Mouse (Mus musculus): ENCODE data around the gene Pdzd8. TPM values are rescaled to one million over a fixed set of nuclear protein-coding genes. Genes with fewer than 3 reads are reported as not detected.

Gene Pdzd8
- polyA plus RNA-seq, 1 experiment from 2014 or later, result 12.6 TPM

- Histone ChIP-seq H3K36me3 (ENCODE audit: control insufficient read depth, insufficient read depth, low read length) (no peaks in the 10 kb centered on the region), H3K9ac (ENCODE audit: low read length) (no peak overlapping the region), H3K27me3 (ENCODE audit: control insufficient read depth, insufficient read depth, low read length) (peaks cover 5% of the 10 kb centered on the region), H3K4me1 (ENCODE audit: control insufficient read depth in 2 of 2, insufficient read depth in 2 of 2, low read length in 2 of 2) (peaks cover 5 to 9% of the 10 kb centered on the region in 2 experiments; a peak in 2 of 4 replicates), H3K4me2 (ENCODE audit: low read length) (peak overlapping the region; percentile 21; the same call in 1 of the 2 replicates), H3K9me3 (ENCODE audit: control insufficient read depth, low read length) (no peaks in the 10 kb centered on the region), H3K4me3 (ENCODE audit: control insufficient read depth in 1 of 2, insufficient read depth in 1 of 2, low read depth in 1 of 2, low read length in 2 of 2) (no peak overlapping the region), H3K27ac (replicated peaks in 1 of 2; ENCODE audit: control insufficient read depth in 1 of 2, insufficient read depth in 1 of 2, low read depth in 2 of 2, low read length in 2 of 2) (peak overlapping the region; percentile 19 to 64)
- no peak for ATAC-seq (ENCODE audit: insufficient number of reproducible peaks, insufficient read depth, low FRiP score, low read depth)
- WGBS, result 9% methylated on average over 5 of the region's 5 CpGs
Observed at GRCm38 (mm10) chr19:59267417-59267963, 78.1 kb downstream of the Pdzd8 start.

GRCm38 (mm10) chr19:59265907-59266306 lies 79.7 kb downstream of the Pdzd8 start:
- Histone ChIP-seq H3K4me1 (ENCODE audit: control insufficient read depth in 2 of 2, insufficient read depth in 2 of 2, low read length in 2 of 2) (peaks cover 7 to 16% of the 10 kb centered on the region in 2 experiments; a peak in 3 of 4 replicates), H3K27ac (replicated peaks in 1 of 2; ENCODE audit: control insufficient read depth in 1 of 2, insufficient read depth in 1 of 2, low read depth in 2 of 2, low read length in 2 of 2) (no peak overlapping the region), H3K4me3 (ENCODE audit: control insufficient read depth in 1 of 2, insufficient read depth in 1 of 2, low read depth in 1 of 2, low read length in 2 of 2) (no peak overlapping the region), H3K36me3 (ENCODE audit: control insufficient read depth, insufficient read depth, low read length) (no peaks in the 10 kb centered on the region), H3K9me3 (ENCODE audit: control insufficient read depth, low read length) (no peaks in the 10 kb centered on the region), H3K27me3 (ENCODE audit: control insufficient read depth, insufficient read depth, low read length) (peaks cover 18% of the 10 kb centered on the region), H3K9ac (ENCODE audit: low read length) (no peak overlapping the region), H3K4me2 (ENCODE audit: low read length) (no peak overlapping the region)
- ATAC-seq (ENCODE audit: insufficient number of reproducible peaks, insufficient read depth, low FRiP score, low read depth), result no peak
- WGBS, result 75% methylated on average over 6 of the region's 6 CpGs

- H3K9me3 ChIP-seq (ENCODE audit: control insufficient read depth, low read length), result no peaks in the 10 kb centered on the region
- no peak overlapping the region for H3K4me2 ChIP-seq (ENCODE audit: low read length)
- H3K27ac ChIP-seq (replicated peaks in 1 of 2; ENCODE audit: control insufficient read depth in 1 of 2, insufficient read depth in 1 of 2, low read depth in 2 of 2, low read length in 2 of 2), result no peak overlapping the region
- H3K4me3 ChIP-seq (ENCODE audit: control insufficient read depth in 1 of 2, insufficient read depth in 1 of 2, low read depth in 1 of 2, low read length in 2 of 2), result no peak overlapping the region
- peaks cover 14 to 21% of the 10 kb centered on the region in 2 experiments for H3K4me1 ChIP-seq (ENCODE audit: control insufficient read depth in 2 of 2, insufficient read depth in 2 of 2, low read length in 2 of 2)
- no peak for ATAC-seq (ENCODE audit: insufficient number of reproducible peaks, insufficient read depth, low FRiP score, low read depth)
- 82% methylated on average over 9 of the region's 9 CpGs for WGBS
- H3K27me3 ChIP-seq (ENCODE audit: control insufficient read depth, insufficient read depth, low read length), result peaks cover 18% of the 10 kb centered on the region
- H3K36me3 ChIP-seq (ENCODE audit: control insufficient read depth, insufficient read depth, low read length), result no peaks in the 10 kb centered on the region
- no peak overlapping the region for H3K9ac ChIP-seq (ENCODE audit: low read length)
Observed at GRCm38 (mm10) chr19:59264838-59265532, 80.6 kb downstream of the Pdzd8 start.

- Histone ChIP-seq H3K9ac (ENCODE audit: low read length) (no peak overlapping the region), H3K36me3 (ENCODE audit: control insufficient read depth, insufficient read depth, low read length) (no peaks in the 10 kb centered on the region), H3K27me3 (ENCODE audit: control insufficient read depth, insufficient read depth, low read length) (peaks cover 21% of the 10 kb centered on the region), H3K4me3 (ENCODE audit: control insufficient read depth in 1 of 2, insufficient read depth in 1 of 2, low read depth in 1 of 2, low read length in 2 of 2) (no peak overlapping the region), H3K27ac (replicated peaks in 1 of 2; ENCODE audit: control insufficient read depth in 1 of 2, insufficient read depth in 1 of 2, low read depth in 2 of 2, low read length in 2 of 2) (no peak overlapping the region), H3K9me3 (ENCODE audit: control insufficient read depth, low read length) (no peaks in the 10 kb centered on the region), H3K4me2 (ENCODE audit: low read length) (no peak overlapping the region), H3K4me1 (ENCODE audit: control insufficient read depth in 2 of 2, insufficient read depth in 2 of 2, low read length in 2 of 2) (peaks cover 12 to 21% of the 10 kb centered on the region in 2 experiments)
- no peak for ATAC-seq (ENCODE audit: insufficient number of reproducible peaks, insufficient read depth, low FRiP score, low read depth)
- 82% methylated on average over 9 of the region's 9 CpGs for WGBS
Observed at GRCm38 (mm10) chr19:59263171-59263570, 82.4 kb downstream of the Pdzd8 start.

GRCm38 (mm10) chr19:59261604-59262003 lies 84.0 kb downstream of the Pdzd8 start:
- H3K9ac ChIP-seq (ENCODE audit: low read length), result no peak overlapping the region
- peaks cover 5% of the 10 kb centered on the region; the same call in 1 of the 2 replicates for H3K9me3 ChIP-seq (ENCODE audit: control insufficient read depth, low read length)
- 36% methylated on average over 7 of the region's 7 CpGs for WGBS
- no peaks in the 10 kb centered on the region for H3K36me3 ChIP-seq (ENCODE audit: control insufficient read depth, insufficient read depth, low read length)
- peak; percentile 36; the same call in 1 of the 2 replicates for ATAC-seq (ENCODE audit: insufficient number of reproducible peaks, insufficient read depth, low FRiP score, low read depth)
- peaks cover 21% of the 10 kb centered on the region for H3K27me3 ChIP-seq (ENCODE audit: control insufficient read depth, insufficient read depth, low read length)
- 0 out of 4 replicates have a peak overlapping the region, but pooled peaks of 1 of the 2 experiments have one; percentile 2 for H3K27ac ChIP-seq (replicated peaks in 1 of 2; ENCODE audit: control insufficient read depth in 1 of 2, insufficient read depth in 1 of 2, low read depth in 2 of 2, low read length in 2 of 2)
- peak overlapping the region; percentile 76 for H3K4me2 ChIP-seq (ENCODE audit: low read length)
- H3K4me3 ChIP-seq (ENCODE audit: control insufficient read depth in 1 of 2, insufficient read depth in 1 of 2, low read depth in 1 of 2, low read length in 2 of 2), result peak overlapping the region; percentile 39 to 45
- peaks cover 9 to 12% of the 10 kb centered on the region in 2 experiments for H3K4me1 ChIP-seq (ENCODE audit: control insufficient read depth in 2 of 2, insufficient read depth in 2 of 2, low read length in 2 of 2)

GRCm38 (mm10) chr19:59260718-59261442 lies 84.7 kb downstream of the Pdzd8 start, which contains the start of gene Slc18a2:
Gene Slc18a2 (plus strand): TSS chr19:59260896.
- H3K27me3 ChIP-seq (ENCODE audit: control insufficient read depth, insufficient read depth, low read length), result peaks cover 21% of the 10 kb centered on the region
- no peaks in the 10 kb centered on the region for H3K36me3 ChIP-seq (ENCODE audit: control insufficient read depth, insufficient read depth, low read length)
- peak within 1 kb of the TSS; percentile 39 to 45 for H3K4me3 ChIP-seq (ENCODE audit: control insufficient read depth in 1 of 2, insufficient read depth in 1 of 2, low read depth in 1 of 2, low read length in 2 of 2)
- peaks cover 6% of the 10 kb centered on the region; the same call in 1 of the 2 replicates for H3K9me3 ChIP-seq (ENCODE audit: control insufficient read depth, low read length)
- 0 out of 4 replicates have a peak within 1 kb of the TSS, but pooled peaks of 1 of the 2 experiments have one; percentile 2 for H3K27ac ChIP-seq (replicated peaks in 1 of 2; ENCODE audit: control insufficient read depth in 1 of 2, insufficient read depth in 1 of 2, low read depth in 2 of 2, low read length in 2 of 2)
- WGBS, result under 1% methylated on average over 55 of the region's 55 CpGs
- H3K4me2 ChIP-seq (ENCODE audit: low read length), result peak within 1 kb of the TSS; percentile 76
- H3K4me1 ChIP-seq (ENCODE audit: control insufficient read depth in 2 of 2, insufficient read depth in 2 of 2, low read length in 2 of 2), result peaks cover 9 to 12% of the 10 kb centered on the region in 2 experiments
- ATAC-seq (ENCODE audit: insufficient number of reproducible peaks, insufficient read depth, low FRiP score, low read depth), result peak; percentile 79
- peak within 1 kb of the TSS; percentile 54 for H3K9ac ChIP-seq (ENCODE audit: low read length)

- no peak overlapping the region for H3K9ac ChIP-seq (ENCODE audit: low read length)
- no peak overlapping the region for H3K27ac ChIP-seq (replicated peaks in 1 of 2; ENCODE audit: control insufficient read depth in 1 of 2, insufficient read depth in 1 of 2, low read depth in 2 of 2, low read length in 2 of 2)
- 34% methylated on average over 5 of the region's 5 CpGs for WGBS
- no peak overlapping the region for H3K4me2 ChIP-seq (ENCODE audit: low read length)
- peaks cover 9 to 12% of the 10 kb centered on the region in 2 experiments for H3K4me1 ChIP-seq (ENCODE audit: control insufficient read depth in 2 of 2, insufficient read depth in 2 of 2, low read length in 2 of 2)
- H3K27me3 ChIP-seq (ENCODE audit: control insufficient read depth, insufficient read depth, low read length), result peaks cover 21% of the 10 kb centered on the region
- H3K9me3 ChIP-seq (ENCODE audit: control insufficient read depth, low read length), result peaks cover 6% of the 10 kb centered on the region; the same call in 1 of the 2 replicates
- ATAC-seq (ENCODE audit: insufficient number of reproducible peaks, insufficient read depth, low FRiP score, low read depth), result no peak
- H3K4me3 ChIP-seq (ENCODE audit: control insufficient read depth in 1 of 2, insufficient read depth in 1 of 2, low read depth in 1 of 2, low read length in 2 of 2), result no peak overlapping the region
- H3K36me3 ChIP-seq (ENCODE audit: control insufficient read depth, insufficient read depth, low read length), result no peaks in the 10 kb centered on the region
Observed at GRCm38 (mm10) chr19:59259633-59260032, 85.9 kb downstream of the Pdzd8 start.
